Comparison of ENCODE assay signal across 8 mouse cellular contexts in the genomic region with DNA sequence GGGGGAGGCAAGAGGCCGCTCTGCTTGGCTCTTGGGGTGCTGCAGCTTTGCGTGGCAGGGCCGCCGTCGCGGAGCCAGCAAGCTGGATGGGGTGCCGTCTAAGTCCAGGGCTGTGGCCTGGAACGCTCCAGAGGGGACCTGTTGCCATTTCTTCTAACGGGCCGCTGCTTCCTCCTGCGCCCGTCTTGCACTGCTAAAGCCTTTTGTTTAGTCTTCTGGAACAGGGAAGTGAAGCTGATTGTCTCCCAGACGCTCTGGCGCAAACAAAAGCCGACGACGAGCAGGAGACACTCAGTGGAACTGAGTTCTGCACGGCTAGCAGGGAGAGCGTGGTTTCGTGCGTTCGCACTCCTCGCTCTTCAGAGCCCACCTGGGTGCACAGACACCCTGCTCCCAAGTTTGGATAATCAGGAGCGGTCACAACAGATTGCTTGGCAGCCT. TPM values are rescaled to one million over a fixed set of nuclear protein-coding genes. Genes with fewer than 3 reads are reported as not detected.
DNase-seq lines count a peak whose midpoint lies in the region; ATAC-seq and TF ChIP-seq lines count a peak whose summit lies in the region.

No protein-coding gene starts in this region.

- no peak for TF ChIP-seq POLR2A in kidney, adult 2 months (IDR thresholded peaks at IDR 0.05; ENCODE audit: low read depth, low read length)

- 1% methylated on average over 24 of the region's 24 CpGs for WGBS in kidney, adult 2 months
- under 1% methylated on average over 24 of the region's 24 CpGs for WGBS in embryonic facial prominence, embryonic 12.5 days
- under 1% methylated on average over 24 of the region's 24 CpGs for WGBS in hindbrain, embryonic 16.5 days

- peak overlapping the region; percentile 72 for H3K4me3 ChIP-seq in kidney, adult 2 months (ENCODE audit: insufficient read depth, low read depth, low read length)
- H3K4me3 ChIP-seq in E14TG2a.4 (replicated peaks; ENCODE audit: low read length), result peak overlapping the region; percentile 98
- peak overlapping the region; percentile 68 for H3K4me3 ChIP-seq in embryonic facial prominence, embryonic 12.5 days
- H3K4me3 ChIP-seq in hindbrain, embryonic 16.5 days (ENCODE audit: low read length), result peak overlapping the region; percentile 74

- peak overlapping the region; percentile 66 for H3K4me2 ChIP-seq in embryonic facial prominence, embryonic 12.5 days (replicated peaks)
- H3K4me2 ChIP-seq in hindbrain, embryonic 16.5 days (ENCODE audit: low read length), result peak overlapping the region; percentile 67

- H3K9ac ChIP-seq in embryonic facial prominence, embryonic 12.5 days, result peak overlapping the region; percentile 73
- H3K9ac ChIP-seq in hindbrain, embryonic 16.5 days (ENCODE audit: low read depth, low read length), result peak overlapping the region; percentile 86

- H3K27me3 ChIP-seq in kidney, adult 2 months (replicated peaks; ENCODE audit: control insufficient read depth, insufficient read depth, low read length), result no peaks in the 10 kb centered on the region
- H3K27me3 ChIP-seq in E14TG2a.4 (ENCODE audit: insufficient read depth, low read length), result no peaks in the 10 kb centered on the region
- H3K27me3 ChIP-seq in embryonic facial prominence, embryonic 12.5 days, result no peaks in the 10 kb centered on the region
- no peaks in the 10 kb centered on the region for H3K27me3 ChIP-seq in hindbrain, embryonic 16.5 days (replicated peaks; ENCODE audit: control insufficient read depth, insufficient read depth, low read length)
- H3K27me3 ChIP-seq in splenic B cell, adult 2 months (ENCODE audit: control insufficient read depth, insufficient read depth, low read length, poor library complexity, severe bottlenecking), result no peaks in the 10 kb centered on the region

- peaks cover 5% of the 10 kb centered on the region; the same call in 1 of the 2 replicates for H3K4me1 ChIP-seq in kidney, adult 2 months (ENCODE audit: control insufficient read depth, insufficient read depth, low read length)
- peaks cover 57% of the 10 kb centered on the region for H3K4me1 ChIP-seq in E14TG2a.4 (replicated peaks; ENCODE audit: low read depth, low read length)
- peaks cover 14% of the 10 kb centered on the region for H3K4me1 ChIP-seq in embryonic facial prominence, embryonic 12.5 days
- peaks cover 15% of the 10 kb centered on the region for H3K4me1 ChIP-seq in hindbrain, embryonic 16.5 days (ENCODE audit: control insufficient read depth, insufficient read depth, low read depth, low read length)

- DNase-seq in kidney, adult 2 months, result no peak
- no peak for DNase-seq in kidney, adult 9 months
- DNase-seq in lung, postnatal 14 days, result peak; percentile 62
- peak; percentile 66 for DNase-seq in splenic B cell, adult 2 months (ENCODE audit: low read depth, low spot score)
- no peak for DNase-seq in gastrocnemius, postnatal 25 days

- ATAC-seq in embryonic facial prominence, embryonic 12.5 days (ENCODE audit: insufficient number of reproducible peaks, insufficient read depth, low FRiP score, low TSS enrichment), result peak; percentile 23; the same call in 1 of the 2 replicates
- peak; percentile 0; the same call in 1 of the 2 replicates for ATAC-seq in hindbrain, embryonic 16.5 days

- no peak for TF ChIP-seq CTCF in kidney, adult 2 months (conservative IDR thresholded peaks at IDR 0.05; ENCODE audit: insufficient read depth, insufficient read length, low read depth, low read length)
- no peak for TF ChIP-seq CTCF in E14TG2a.4 (conservative IDR thresholded peaks at IDR 0.05; ENCODE audit: low read length)

- H3K27ac ChIP-seq in kidney, adult 2 months (ENCODE audit: insufficient read depth, low read depth, low read length), result peak overlapping the region; percentile 56
- peak overlapping the region; percentile 80 for H3K27ac ChIP-seq in embryonic facial prominence, embryonic 12.5 days
- H3K27ac ChIP-seq in hindbrain, embryonic 16.5 days (ENCODE audit: low read depth, low read length), result peak overlapping the region; percentile 85

- H3K9me3 ChIP-seq in E14TG2a.4 (ENCODE audit: low read length), result no peaks in the 10 kb centered on the region
- H3K9me3 ChIP-seq in embryonic facial prominence, embryonic 12.5 days, result no peaks in the 10 kb centered on the region
- no peaks in the 10 kb centered on the region for H3K9me3 ChIP-seq in hindbrain, embryonic 16.5 days (ENCODE audit: control insufficient read depth, low read length)

- H3K36me3 ChIP-seq in kidney, adult 2 months (ENCODE audit: control insufficient read depth, insufficient read depth, low read length), result no peaks in the 10 kb centered on the region
- peaks cover 14% of the 10 kb centered on the region for H3K36me3 ChIP-seq in E14TG2a.4 (ENCODE audit: insufficient read depth, low read length)
- no peaks in the 10 kb centered on the region for H3K36me3 ChIP-seq in embryonic facial prominence, embryonic 12.5 days
- no peaks in the 10 kb centered on the region for H3K36me3 ChIP-seq in hindbrain, embryonic 16.5 days (ENCODE audit: control insufficient read depth, insufficient read depth, low read length)
- H3K36me3 ChIP-seq in splenic B cell, adult 2 months (ENCODE audit: control insufficient read depth, insufficient read depth, low read length, poor library complexity, severe bottlenecking), result no peaks in the 10 kb centered on the region; the same call in 1 of the 2 replicates

RNA-seq across cellular contexts. Expression of a gene that starts 0.4 kb away (rescaled TPM):
- polyA plus RNA-seq in kidney, adult 2 months (2012; rRNA removed), result 43.8 and 47.2 TPM in 2 replicates
- 103 TPM in 2 replicates for polyA plus RNA-seq in embryonic facial prominence, embryonic 12.5 days (2016; fragmentation: Nextera tagmentation; extraction: Ambion mirVana)
- polyA plus RNA-seq in hindbrain, embryonic 16.5 days (2015; fragmentation: Nextera tagmentation; extraction: Ambion mirVana), result 96.1 and 103 TPM in 2 replicates
- total RNA-seq in gastrocnemius, postnatal 25 days (2021), result 10 to 100 TPM; 28.5 to 30.6 TPM

RNA-seq across cellular contexts. Expression of a gene that starts 11.4 kb away (rescaled TPM):
- polyA plus RNA-seq in kidney, adult 2 months (2012; rRNA removed), result 0.16 TPM in 2 replicates
- not detected in 2 replicates for polyA plus RNA-seq in embryonic facial prominence, embryonic 12.5 days (2016; fragmentation: Nextera tagmentation; extraction: Ambion mirVana)
- polyA plus RNA-seq in hindbrain, embryonic 16.5 days (2015; fragmentation: Nextera tagmentation; extraction: Ambion mirVana), result 0.13 TPM in 1 of 2 replicates, not detected in the other
- not detected for total RNA-seq in gastrocnemius, postnatal 25 days (2021)

Comparison
In these comparisons a context has a peak if more than half of its experiments do, and no peak if none do; other contexts are left out.
1. DNase-seq: peak in lung, postnatal 14 days (single experiment) and splenic B cell, adult 2 months (single experiment); none in kidney, adult 2 months (single experiment), kidney, adult 9 months (single experiment) and gastrocnemius, postnatal 25 days (single experiment).
2. Peak in every context shown above with its lines, with median percentiles within 50 percentile points of each other: H3K27ac ChIP-seq and H3K4me3 ChIP-seq.